Mouse (Mus musculus): ENCODE results near the gene Ltv1. TPM values are rescaled to one million over a fixed set of nuclear protein-coding genes. Genes with fewer than 3 reads are reported as not detected.

The Ltv1 gene
- polyA plus RNA-seq, 1 experiment: 29.5 TPM

- Histone ChIP-seq H3K4me1 (ENCODE audit: control insufficient read depth, insufficient read depth, low read length) (no peaks in the 10 kb centered on the region), H3K4me3 (replicated peaks; ENCODE audit: control insufficient read depth, low read depth, low read length) (no peak overlapping the region), H3K27ac (ENCODE audit: control insufficient read depth, insufficient read depth, low read depth, low read length, poor library complexity) (no peak overlapping the region)
- WGBS: 65% methylated on average over 4 of the region's 4 CpGs
- TF ChIP-seq CTCF (IDR thresholded peaks at IDR 0.05; ENCODE audit: control insufficient read depth, insufficient read depth, low read length) (no peak), POLR2A (IDR thresholded peaks at IDR 0.05; ENCODE audit: borderline replicate concordance, control insufficient read depth, low read depth, low read length) (no peak)
Measured at GRCm38 (mm10) chr10:13162031-13162430, 30.9 kb downstream of the Ltv1 start.

GRCm38 (mm10) chr10:13160913-13161312 is 32.1 kb downstream of the Ltv1 start:
- Histone ChIP-seq H3K4me3 (replicated peaks; ENCODE audit: control insufficient read depth, low read depth, low read length) (no peak overlapping the region), H3K4me1 (ENCODE audit: control insufficient read depth, insufficient read depth, low read length) (no peaks in the 10 kb centered on the region), H3K27ac (ENCODE audit: control insufficient read depth, insufficient read depth, low read depth, low read length, poor library complexity) (no peak overlapping the region)
- no peak for TF ChIP-seq POLR2A (IDR thresholded peaks at IDR 0.05; ENCODE audit: borderline replicate concordance, control insufficient read depth, low read depth, low read length)
- 89% methylated on average over 4 of the region's 4 CpGs for WGBS

GRCm38 (mm10) chr10:13155377-13155776 is 37.6 kb downstream of the Ltv1 start:
- WGBS: 79% methylated on average over 5 of the region's 5 CpGs
- Histone ChIP-seq H3K27ac (ENCODE audit: control insufficient read depth, insufficient read depth, low read depth, low read length, poor library complexity) (no peak overlapping the region), H3K4me1 (ENCODE audit: control insufficient read depth, insufficient read depth, low read length) (no peaks in the 10 kb centered on the region), H3K4me3 (replicated peaks; ENCODE audit: control insufficient read depth, low read depth, low read length) (no peak overlapping the region)
- TF ChIP-seq CTCF (IDR thresholded peaks at IDR 0.05; ENCODE audit: control insufficient read depth, insufficient read depth, low read length): no peak
- no peak for TF ChIP-seq POLR2A (IDR thresholded peaks at IDR 0.05; ENCODE audit: borderline replicate concordance, control insufficient read depth, low read depth, low read length)

- H3K4me1 ChIP-seq (ENCODE audit: control insufficient read depth, insufficient read depth, low read length): no peaks in the 10 kb centered on the region
- TF ChIP-seq POLR2A (IDR thresholded peaks at IDR 0.05; ENCODE audit: borderline replicate concordance, control insufficient read depth, low read depth, low read length): no peak
- no peak for TF ChIP-seq CTCF (IDR thresholded peaks at IDR 0.05; ENCODE audit: control insufficient read depth, insufficient read depth, low read length)
- WGBS: 86% methylated on average over 4 of the region's 4 CpGs
- no peak overlapping the region for H3K27ac ChIP-seq (ENCODE audit: control insufficient read depth, insufficient read depth, low read depth, low read length, poor library complexity)
- H3K4me3 ChIP-seq (replicated peaks; ENCODE audit: control insufficient read depth, low read depth, low read length): no peak overlapping the region
Measured at GRCm38 (mm10) chr10:13152811-13153364, 40.1 kb downstream of the Ltv1 start.

- Histone ChIP-seq H3K4me3 (replicated peaks; ENCODE audit: control insufficient read depth, low read depth, low read length) (no peak overlapping the region), H3K27ac (ENCODE audit: control insufficient read depth, insufficient read depth, low read depth, low read length, poor library complexity) (no peak overlapping the region), H3K4me1 (ENCODE audit: control insufficient read depth, insufficient read depth, low read length) (no peaks in the 10 kb centered on the region)
- TF ChIP-seq POLR2A (IDR thresholded peaks at IDR 0.05; ENCODE audit: borderline replicate concordance, control insufficient read depth, low read depth, low read length) (no peak), CTCF (IDR thresholded peaks at IDR 0.05; ENCODE audit: control insufficient read depth, insufficient read depth, low read length) (no peak)
- WGBS: 80% methylated on average over 5 of the region's 5 CpGs
Measured at GRCm38 (mm10) chr10:13151353-13151752, 41.6 kb downstream of the Ltv1 start.

GRCm38 (mm10) chr10:13150435-13150834 is 42.5 kb downstream of the Ltv1 start:
- Histone ChIP-seq H3K4me1 (ENCODE audit: control insufficient read depth, insufficient read depth, low read length) (no peaks in the 10 kb centered on the region), H3K27ac (ENCODE audit: control insufficient read depth, insufficient read depth, low read depth, low read length, poor library complexity) (no peak overlapping the region), H3K4me3 (replicated peaks; ENCODE audit: control insufficient read depth, low read depth, low read length) (no peak overlapping the region)
- TF ChIP-seq POLR2A (IDR thresholded peaks at IDR 0.05; ENCODE audit: borderline replicate concordance, control insufficient read depth, low read depth, low read length) (no peak), CTCF (IDR thresholded peaks at IDR 0.05; ENCODE audit: control insufficient read depth, insufficient read depth, low read length) (no peak)
- WGBS: 78% methylated on average over 3 of the region's 3 CpGs

- Histone ChIP-seq H3K4me1 (ENCODE audit: control insufficient read depth, insufficient read depth, low read length) (no peaks in the 10 kb centered on the region), H3K4me3 (replicated peaks; ENCODE audit: control insufficient read depth, low read depth, low read length) (no peak overlapping the region), H3K27ac (ENCODE audit: control insufficient read depth, insufficient read depth, low read depth, low read length, poor library complexity) (no peak overlapping the region)
- TF ChIP-seq CTCF (IDR thresholded peaks at IDR 0.05; ENCODE audit: control insufficient read depth, insufficient read depth, low read length) (no peak), POLR2A (IDR thresholded peaks at IDR 0.05; ENCODE audit: borderline replicate concordance, control insufficient read depth, low read depth, low read length) (no peak)
- WGBS: 74% methylated on average over 2 of the region's 2 CpGs
Measured at GRCm38 (mm10) chr10:13140434-13140833, 52.5 kb downstream of the Ltv1 start.

- Histone ChIP-seq H3K27ac (ENCODE audit: control insufficient read depth, insufficient read depth, low read depth, low read length, poor library complexity) (no peak overlapping the region), H3K4me3 (replicated peaks; ENCODE audit: control insufficient read depth, low read depth, low read length) (no peak overlapping the region), H3K4me1 (ENCODE audit: control insufficient read depth, insufficient read depth, low read length) (no peaks in the 10 kb centered on the region)
- WGBS: 88% methylated on average over 6 of the region's 6 CpGs
- TF ChIP-seq POLR2A (IDR thresholded peaks at IDR 0.05; ENCODE audit: borderline replicate concordance, control insufficient read depth, low read depth, low read length): no peak
- TF ChIP-seq CTCF (IDR thresholded peaks at IDR 0.05; ENCODE audit: control insufficient read depth, insufficient read depth, low read length): no peak
Measured at GRCm38 (mm10) chr10:13137906-13138305, 55.1 kb downstream of the Ltv1 start.

- Histone ChIP-seq H3K4me1 (ENCODE audit: control insufficient read depth, insufficient read depth, low read length) (no peaks in the 10 kb centered on the region), H3K27ac (ENCODE audit: control insufficient read depth, insufficient read depth, low read depth, low read length, poor library complexity) (no peak overlapping the region), H3K4me3 (replicated peaks; ENCODE audit: control insufficient read depth, low read depth, low read length) (no peak overlapping the region)
- TF ChIP-seq CTCF (IDR thresholded peaks at IDR 0.05; ENCODE audit: control insufficient read depth, insufficient read depth, low read length) (no peak), POLR2A (IDR thresholded peaks at IDR 0.05; ENCODE audit: borderline replicate concordance, control insufficient read depth, low read depth, low read length) (no peak)
- WGBS: 89% methylated on average over 7 of the region's 7 CpGs
Measured at GRCm38 (mm10) chr10:13135751-13136150, 57.2 kb downstream of the Ltv1 start.

Data from bone marrow, adult 2 months (tissue).